Mouse (Mus musculus): ENCODE results near the gene Efcab11. TPM values are rescaled to one million over a fixed set of nuclear protein-coding genes. Genes with fewer than 3 reads are reported as not detected.

The Efcab11 gene
- total and polyA plus RNA-seq, 3 experiments, result 7.9 to 12.2 (median 8.0) TPM

GRCm38 (mm10) chr12:99901973-99902866 lies 18.0 kb upstream of the Efcab11 start:
- no peaks in the 10 kb centered on the region for H3K79me2 ChIP-seq (replicated peaks; ENCODE audit: control insufficient read depth, extremely low read depth, insufficient read depth, poor library complexity, severe bottlenecking)
- peaks cover 5 to 12% of the 10 kb centered on the region in 2 experiments for H3K4me1 ChIP-seq (ENCODE audit: control insufficient read depth in 1 of 2, insufficient read depth in 2 of 2)
- no peaks in the 10 kb centered on the region for H3K27me3 ChIP-seq (replicated peaks)
- DNase-seq (ENCODE audit: extremely low read depth), result peak; percentile 47
- TF ChIP-seq MEF2A (IDR thresholded peaks at IDR 0.05; ENCODE audit: borderline replicate concordance, low read depth, low read length) (peak; percentile 46; the same call in 1 of the 2 replicates), PAX5 (IDR thresholded peaks at IDR 0.05; ENCODE audit: low read length) (no peak), NELFE (IDR thresholded peaks at IDR 0.05; ENCODE audit: low read depth, low read length) (no peak), BHLHE40 (IDR thresholded peaks at IDR 0.05; ENCODE audit: low read depth, low read length) (peak; percentile 72), RCOR1 (conservative IDR thresholded peaks at IDR 0.05; ENCODE audit: low read depth, low read length) (no peak), CTCF (conservative IDR thresholded peaks at IDR 0.05 in 1 of 2, IDR thresholded peaks at IDR 0.05 in 1 of 2; ENCODE audit: low read depth in 2 of 2, low read length in 2 of 2) (peak in 1 of 2 experiments; percentile 34; a peak in 2 of 4 replicates)
- in situ Hi-C loops (cut with MboI; ENCODE audit: low pct_ligation_motif_present, low pct_unique_long_range_greater_than_20kb, low sequenced_read_pairs) (loop anchor here (10.0 kb wide), 1 partner anchor 203 kb away; no protein-coding TSS in a partner anchor), dilution Hi-C loops (cut with MboI; ENCODE audit: extremely low pct_ligation_motif_present, extremely low pct_unique_long_range_greater_than_20kb, low sequenced_read_pairs) (no loop called here)
- H3K4me2 ChIP-seq (ENCODE audit: insufficient read depth, low read depth, poor library complexity, severe bottlenecking), result no peak overlapping the region
- H3K9me3 ChIP-seq (replicated peaks; ENCODE audit: low read length), result no peaks in the 10 kb centered on the region
- H3K9ac ChIP-seq (ENCODE audit: insufficient read depth, low read depth), result no peak overlapping the region
- peaks cover 40 to 89% of the 10 kb centered on the region in 2 experiments for H3K36me3 ChIP-seq (replicated peaks in 1 of 2; ENCODE audit: control insufficient read depth in 1 of 2, insufficient read depth in 1 of 2, low read length in 1 of 2)
- H3K4me3 ChIP-seq (replicated peaks in 1 of 3; ENCODE audit: low read depth in 2 of 3, low read length in 2 of 3, poor library complexity in 1 of 3), result no peak overlapping the region
- H3K27ac ChIP-seq (ENCODE audit: insufficient read depth, low read depth), result no peak overlapping the region

DNA sequence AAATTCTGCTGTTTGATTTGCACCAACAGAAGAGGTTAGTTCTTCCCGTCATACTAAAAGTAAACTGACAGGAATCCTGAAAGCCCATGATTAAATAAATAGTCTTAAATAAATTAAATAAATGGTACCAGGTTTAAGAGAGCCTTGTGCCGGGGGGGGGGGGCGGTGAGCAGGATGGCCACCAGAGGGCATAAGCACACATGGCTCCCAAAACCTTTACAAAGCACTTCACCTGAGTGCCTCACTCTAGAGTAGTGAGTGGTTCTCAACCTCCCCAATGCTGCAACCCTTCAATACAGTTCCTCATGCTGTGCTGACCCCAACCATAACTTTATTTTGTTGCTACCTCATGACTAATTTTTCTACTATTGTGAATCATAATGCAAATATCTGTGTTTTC lies 15.8 kb upstream of the Efcab11 start:
- peak; percentile 33; the same call in 1 of the 2 replicates for TF ChIP-seq SMC3 (IDR thresholded peaks at IDR 0.05; ENCODE audit: low read depth, low read length)
- TF ChIP-seq CTCF (conservative IDR thresholded peaks at IDR 0.05 in 1 of 2, IDR thresholded peaks at IDR 0.05 in 1 of 2; ENCODE audit: low read depth in 2 of 2, low read length in 2 of 2), result peak in 1 of 2 experiments; percentile 43; a peak in 2 of 4 replicates
- no peak for TF ChIP-seq USF2 (conservative IDR thresholded peaks at IDR 0.05; ENCODE audit: low read depth, low read length)
- 0 out of 2 replicates have a peak, but pooled peaks have one; percentile 4 for TF ChIP-seq RAD21 (IDR thresholded peaks at IDR 0.05; ENCODE audit: low read depth, low read length)
- Histone ChIP-seq H3K36me3 (replicated peaks in 1 of 2; ENCODE audit: control insufficient read depth in 1 of 2, insufficient read depth in 1 of 2, low read length in 1 of 2) (peaks cover 39 to 89% of the 10 kb centered on the region in 2 experiments), H3K27me3 (replicated peaks) (no peaks in the 10 kb centered on the region), H3K79me2 (replicated peaks; ENCODE audit: control insufficient read depth, extremely low read depth, insufficient read depth, poor library complexity, severe bottlenecking) (no peaks in the 10 kb centered on the region), H3K4me3 (replicated peaks in 1 of 3; ENCODE audit: low read depth in 2 of 3, low read length in 2 of 3, poor library complexity in 1 of 3) (no peak overlapping the region), H3K27ac (ENCODE audit: insufficient read depth, low read depth) (no peak overlapping the region), H3K9ac (ENCODE audit: insufficient read depth, low read depth) (no peak overlapping the region), H3K4me1 (ENCODE audit: control insufficient read depth in 1 of 2, insufficient read depth in 2 of 2) (peaks cover 5 to 12% of the 10 kb centered on the region in 2 experiments), H3K4me2 (ENCODE audit: insufficient read depth, low read depth, poor library complexity, severe bottlenecking) (no peak overlapping the region), H3K9me3 (replicated peaks; ENCODE audit: low read length) (no peaks in the 10 kb centered on the region)
- DNase-seq (ENCODE audit: extremely low read depth), result peak; percentile 12
- in situ Hi-C loops (cut with MboI; ENCODE audit: low pct_ligation_motif_present, low pct_unique_long_range_greater_than_20kb, low sequenced_read_pairs) (loop anchor here (10.0 to 25.0 kb wide), 2 partner anchors 205 to 813 kb away; no protein-coding TSS in a partner anchor), dilution Hi-C loops (cut with MboI; ENCODE audit: extremely low pct_ligation_motif_present, extremely low pct_unique_long_range_greater_than_20kb, low sequenced_read_pairs) (no loop called here)

DNA sequence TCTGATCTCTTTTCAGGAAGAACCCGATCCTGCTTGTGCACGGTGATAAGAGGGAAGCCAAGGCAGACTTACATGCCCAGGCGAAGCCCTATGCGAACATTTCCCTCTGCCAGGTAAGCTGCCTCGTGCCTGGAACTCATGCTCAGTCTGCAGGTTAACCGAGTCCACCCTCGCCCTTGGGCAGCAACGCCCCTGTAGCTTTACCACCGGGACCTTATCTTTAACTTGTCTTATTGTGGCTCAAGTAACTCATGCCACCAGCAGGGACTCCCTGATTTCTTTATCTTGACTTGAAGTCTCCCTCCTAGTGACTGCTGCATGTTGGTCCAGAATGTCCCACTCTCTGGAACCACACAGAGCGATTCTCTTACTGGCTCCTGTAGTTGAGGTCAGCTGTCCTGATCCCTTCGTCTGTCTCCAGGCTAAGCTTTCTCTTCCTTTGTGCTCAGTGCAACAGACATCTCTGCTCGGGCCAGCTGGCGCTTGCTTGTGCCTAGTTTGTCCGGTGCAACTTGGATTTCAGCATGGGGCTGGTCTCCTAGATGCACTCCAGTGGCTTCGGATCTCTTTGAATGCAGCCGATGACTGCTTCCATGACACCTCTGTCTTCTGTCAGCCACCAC lies 14.1 kb upstream of the Efcab11 start:
- H3K9ac ChIP-seq (ENCODE audit: insufficient read depth, low read depth), result no peak overlapping the region
- H3K4me3 ChIP-seq (replicated peaks in 1 of 3; ENCODE audit: low read depth in 2 of 3, low read length in 2 of 3, poor library complexity in 1 of 3), result no peak overlapping the region
- H3K4me1 ChIP-seq (ENCODE audit: control insufficient read depth in 1 of 2, insufficient read depth in 2 of 2), result peaks cover 5 to 12% of the 10 kb centered on the region in 2 experiments
- peaks cover 41 to 89% of the 10 kb centered on the region in 2 experiments for H3K36me3 ChIP-seq (replicated peaks in 1 of 2; ENCODE audit: control insufficient read depth in 1 of 2, insufficient read depth in 1 of 2, low read length in 1 of 2)
- H3K27ac ChIP-seq (ENCODE audit: insufficient read depth, low read depth), result no peak overlapping the region
- TF ChIP-seq JUND (conservative IDR thresholded peaks at IDR 0.05; ENCODE audit: low read depth, low read length) (no peak), MXI1 (IDR thresholded peaks at IDR 0.05; ENCODE audit: low read depth, low read length) (no peak), POLR2AphosphoS2 (IDR thresholded peaks at IDR 0.05; ENCODE audit: low read depth, low read length) (no peak), POLR2A (IDR thresholded peaks at IDR 0.05; ENCODE audit: low read depth, low read length) (no peak), CTCF (conservative IDR thresholded peaks at IDR 0.05 in 1 of 2, IDR thresholded peaks at IDR 0.05 in 1 of 2; ENCODE audit: low read depth in 2 of 2, low read length in 2 of 2) (no peak), E2F4 (IDR thresholded peaks at IDR 0.05; ENCODE audit: insufficient replicate concordance, low read depth, low read length) (no peak), USF1 (IDR thresholded peaks at IDR 0.05; ENCODE audit: low read depth, low read length) (no peak), BHLHE40 (IDR thresholded peaks at IDR 0.05; ENCODE audit: low read depth, low read length) (no peak), CHD1 (IDR thresholded peaks at IDR 0.05; ENCODE audit: low read depth, low read length) (no peak), ZNF384 (IDR thresholded peaks at IDR 0.05; ENCODE audit: low read depth, low read length) (no peak), TCF12 (IDR thresholded peaks at IDR 0.05; ENCODE audit: low read depth, low read length) (no peak), GABPA (IDR thresholded peaks at IDR 0.05; ENCODE audit: insufficient replicate concordance, low read depth, low read length) (no peak), NELFE (IDR thresholded peaks at IDR 0.05; ENCODE audit: low read depth, low read length) (no peak)
- no peak overlapping the region for H3K4me2 ChIP-seq (ENCODE audit: insufficient read depth, low read depth, poor library complexity, severe bottlenecking)
- H3K79me2 ChIP-seq (replicated peaks; ENCODE audit: control insufficient read depth, extremely low read depth, insufficient read depth, poor library complexity, severe bottlenecking), result no peaks in the 10 kb centered on the region
- no peak for DNase-seq (ENCODE audit: extremely low read depth)
- no peaks in the 10 kb centered on the region for H3K9me3 ChIP-seq (replicated peaks; ENCODE audit: low read length)
- in situ Hi-C loops (cut with MboI; ENCODE audit: low pct_ligation_motif_present, low pct_unique_long_range_greater_than_20kb, low sequenced_read_pairs), result loop anchor here (25.0 kb wide), 1 partner anchor 811 kb away; no protein-coding TSS in a partner anchor
- H3K27me3 ChIP-seq (replicated peaks), result no peaks in the 10 kb centered on the region
- dilution Hi-C loops (cut with MboI; ENCODE audit: extremely low pct_ligation_motif_present, extremely low pct_unique_long_range_greater_than_20kb, low sequenced_read_pairs), result no loop called here
